Comparison of ENCODE assay signal across 15 mouse cellular contexts in genomic region chr17:35132174-35132560, GRCm38 (mm10). TPM values are rescaled to one million over a fixed set of nuclear protein-coding genes. Genes with fewer than 3 reads are reported as not detected.
"Had no signal": no experiment of that assay in that cellular context is flagged by ENCODE, and none has a peak within 500 bp of the region (broad histone marks: within the 10 kb centered on the region; RNA-seq: fewer than 3 reads in every experiment).

No protein-coding gene starts in this region.

- H3K9me3 ChIP-seq: limb, embryonic 10.5 days; midbrain, embryonic 10.5 days; neural tube, embryonic 15.5 days had no signal

- H3K4me2 ChIP-seq: neural tube, embryonic 15.5 days had no signal

- DNase-seq: kidney, postnatal 10 days; lung, adult 2 months; lung, postnatal 4 days; midbrain, embryonic 14.5 days; right cerebral cortex, postnatal 14 days; thymus, postnatal 14 days had no signal

- H3K27me3 ChIP-seq: neural tube, embryonic 15.5 days had no signal

- H3K27ac ChIP-seq: left cerebral cortex, adult 2 months; limb, embryonic 10.5 days; midbrain, embryonic 10.5 days; neural tube, embryonic 15.5 days had no signal

- H3K4me3 ChIP-seq: left cerebral cortex, adult 2 months; limb, embryonic 10.5 days; myocyte; neural tube, embryonic 15.5 days had no signal

- H3K9ac ChIP-seq: neural tube, embryonic 15.5 days had no signal

- ATAC-seq: hindbrain, embryonic 16.5 days; inflammation-experienced regulatory T-cells, adult 6 months; intestine, postnatal 0 days; lung, postnatal 0 days had no signal

RNA-seq across cellular contexts. Expression of gene Apom, which starts 0.3 kb away (rescaled TPM):
- polyA plus RNA-seq: hindbrain, embryonic 16.5 days; inflammation-experienced regulatory T-cells, adult 6 months had no signal
